Mouse (Mus musculus) MEL (cell line): ENCODE measurements at regions not wholly inside any gene's neighbourhood (a gene's known extent, or its start where the extent isn't known, plus 50 kb on each side); places are given as distances from the start of the nearest gene placed in this dataset.

ENCODE experiments used
- CTCF ChIP-seq, 3 experiments: IDR thresholded peaks in 2 of 3; conservative IDR thresholded peaks in 1 of 3; 2 replicates each; pipeline ENCODE4 v1.5.1; 2011 to 2012; ENCODE audit warnings: low read length in 3 of 3, low read depth in 2 of 3, mild to moderate bottlenecking in 2 of 3, improper control_type of control experiment in 1 of 3, inconsistent platforms in 1 of 3, mixed read lengths in 1 of 3, moderate library complexity in 1 of 3; ENCODE audit not compliant: control insufficient read depth in 1 of 3, insufficient read depth in 1 of 3, poor library complexity in 1 of 3, severe bottlenecking in 1 of 3
- E2F4 ChIP-seq: IDR thresholded peaks from 2 replicates; pipeline ENCODE4 v1.6.1; 2011; ENCODE audit warnings: low read depth, low read length, improper control_type of control experiment, borderline replicate concordance
- HCFC1 ChIP-seq: IDR thresholded peaks from 2 replicates; pipeline ENCODE4 v1.6.1; 2012; ENCODE audit warnings: low read depth, mild to moderate bottlenecking, inconsistent platforms, low read length, improper control_type of control experiment, moderate library complexity
- POLR2A ChIP-seq, 2 experiments: IDR thresholded peaks; 2 replicates each; pipeline ENCODE4 v1.6.1; 2011 to 2012; ENCODE audit warnings: low read length in 2 of 2, mild to moderate bottlenecking in 2 of 2, control low read depth in 1 of 2, improper control_type of control experiment in 1 of 2, low read depth in 1 of 2, moderate library complexity in 1 of 2; ENCODE audit not compliant: control insufficient read depth in 1 of 2, insufficient read depth in 1 of 2, poor library complexity in 1 of 2
- SIN3A ChIP-seq: IDR thresholded peaks from 2 replicates; pipeline ENCODE4 v1.6.1; 2012; ENCODE audit warnings: low read length, improper control_type of control experiment, inconsistent platforms
- ZMIZ1 ChIP-seq: IDR thresholded peaks from 2 replicates; pipeline ENCODE4 v1.6.1; 2012; ENCODE audit warnings: low read depth, mild to moderate bottlenecking, inconsistent platforms, low read length, improper control_type of control experiment, moderate library complexity

DNA sequence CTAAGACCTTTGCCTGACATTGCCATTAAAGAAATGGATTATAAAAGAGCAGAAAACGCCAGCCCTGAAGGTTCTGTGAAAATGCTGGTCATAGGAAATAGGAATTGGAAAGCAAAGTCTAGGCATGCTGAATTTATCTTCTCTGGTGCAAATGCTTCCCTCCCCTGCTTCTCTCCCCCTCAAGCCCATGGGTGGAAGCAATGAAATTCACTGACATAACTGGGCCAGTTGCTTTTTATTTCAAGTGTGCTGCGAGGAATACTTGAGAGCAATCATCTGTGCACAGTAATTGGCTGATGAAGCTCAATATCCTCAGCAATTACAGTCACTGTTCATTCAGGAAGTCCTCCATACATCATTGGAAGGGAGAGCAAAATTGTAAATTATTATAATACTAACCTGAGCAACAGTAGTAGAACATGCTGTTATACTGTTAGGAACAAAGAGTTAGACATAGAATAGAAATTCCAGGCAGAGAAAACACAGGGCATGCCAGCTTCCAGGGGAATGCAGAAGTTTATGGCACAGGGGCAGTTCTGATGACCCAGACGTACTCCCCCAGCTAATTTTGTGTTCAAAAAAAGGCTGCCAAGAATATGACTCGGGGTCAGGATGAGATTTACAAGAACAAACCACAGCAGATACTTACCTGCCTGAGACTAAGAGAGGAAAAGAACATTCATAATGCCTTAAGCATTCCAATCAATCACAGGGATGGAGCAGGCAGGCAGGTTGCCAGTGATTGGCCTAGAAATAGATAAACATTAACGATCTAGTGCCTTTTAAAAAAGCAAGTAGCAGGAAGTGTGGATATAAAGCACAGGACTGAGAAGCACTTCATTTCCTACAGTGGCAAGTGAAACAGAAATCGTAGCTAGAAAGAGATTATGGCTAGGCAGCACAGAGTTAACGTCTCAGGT is 325.1 kb downstream of the Serpinb8 start:
- TF ChIP-seq CTCF (IDR thresholded peaks at IDR 0.05 in 2 of 3, conservative IDR thresholded peaks at IDR 0.05 in 1 of 3; ENCODE audit: control insufficient read depth in 1 of 3, insufficient read depth in 1 of 3, low read depth in 2 of 3, low read length in 3 of 3, poor library complexity in 1 of 3, severe bottlenecking in 1 of 3) (no peak), POLR2A (IDR thresholded peaks at IDR 0.05; ENCODE audit: control insufficient read depth in 1 of 2, insufficient read depth in 1 of 2, low read depth in 1 of 2, low read length in 2 of 2, poor library complexity in 1 of 2) (no peak), E2F4 (no peak), SIN3A (no peak), HCFC1 (no peak), ZMIZ1 (no peak)
